Mouse (Mus musculus): ENCODE measurements at regions not wholly inside any gene's neighbourhood (a gene's known extent, or its start where the extent isn't known, plus 50 kb on each side); places are given as distances from the start of the nearest gene placed in this dataset.

GRCm38 (mm10) chr8:9051699-9052098, 361.4 kb upstream of the Arglu1 start:
- peak overlapping the region; percentile 2 for H3K4me2 ChIP-seq (ENCODE audit: low read depth)
- no peaks in the 10 kb centered on the region for H3K27me3 ChIP-seq (ENCODE audit: control insufficient read depth, insufficient read depth, insufficient read length)
- H3K4me3 ChIP-seq = no peak overlapping the region
- TF ChIP-seq E2F4 (IDR thresholded peaks at IDR 0.05; ENCODE audit: insufficient read depth) (no peak), CEBPB (IDR thresholded peaks at IDR 0.05; ENCODE audit: insufficient read depth, poor library complexity, severe bottlenecking) (no peak), POLR2AphosphoS2 (IDR thresholded peaks at IDR 0.05; ENCODE audit: insufficient read length, low read depth) (no peak), MYOG (IDR thresholded peaks at IDR 0.05; ENCODE audit: control insufficient read depth in 1 of 3, insufficient read depth in 1 of 3, insufficient read length in 2 of 3, low read depth in 2 of 3) (peak in 2 of 3 experiments; percentile 50 to 71), MAX (IDR thresholded peaks at IDR 0.05; ENCODE audit: low read depth) (no peak), USF1 (IDR thresholded peaks at IDR 0.05; ENCODE audit: low read depth) (no peak), POLR2A (IDR thresholded peaks at IDR 0.05; ENCODE audit: insufficient read length, low read depth) (no peak), TCF3 (IDR thresholded peaks at IDR 0.05; ENCODE audit: insufficient read length, low read depth) (peak; percentile 34), TCF12 (IDR thresholded peaks at IDR 0.05; ENCODE audit: insufficient read depth, poor library complexity, severe bottlenecking) (no peak), REST (IDR thresholded peaks at IDR 0.05; ENCODE audit: insufficient read depth, insufficient read length) (no peak), SRF (IDR thresholded peaks at IDR 0.05; ENCODE audit: control insufficient read depth, insufficient read length, low read depth) (no peak), MYOD1 (IDR thresholded peaks at IDR 0.05; ENCODE audit: control insufficient read depth in 1 of 3, insufficient read length in 2 of 3, low read depth in 2 of 3) (peak in 1 of 3 experiments; percentile 72)
- no peaks in the 10 kb centered on the region for H3K36me3 ChIP-seq (ENCODE audit: control insufficient read depth, insufficient read depth)
- H3K79me2 ChIP-seq (ENCODE audit: control insufficient read depth, insufficient read depth) = no peaks in the 10 kb centered on the region
- no peak overlapping the region for H3ac ChIP-seq (ENCODE audit: control insufficient read depth, insufficient read length)

GRCm38 (mm10) chr8:9050740-9051475, 360.6 kb upstream of the Arglu1 start:
- Histone ChIP-seq H3K27me3 (ENCODE audit: control insufficient read depth, insufficient read depth, insufficient read length) (no peaks in the 10 kb centered on the region), H3K79me2 (ENCODE audit: control insufficient read depth, insufficient read depth) (no peaks in the 10 kb centered on the region), H3ac (ENCODE audit: control insufficient read depth, insufficient read length) (no peak overlapping the region), H3K4me2 (ENCODE audit: low read depth) (no peak overlapping the region), H3K36me3 (ENCODE audit: control insufficient read depth, insufficient read depth) (no peaks in the 10 kb centered on the region), H3K4me3 (no peak overlapping the region)
- no peak for TF ChIP-seq CEBPB (IDR thresholded peaks at IDR 0.05; ENCODE audit: insufficient read depth, poor library complexity, severe bottlenecking)
- TF ChIP-seq MYOG (IDR thresholded peaks at IDR 0.05; ENCODE audit: control insufficient read depth in 1 of 3, insufficient read depth in 1 of 3, insufficient read length in 2 of 3, low read depth in 2 of 3) = no peak
- no peak for TF ChIP-seq MAX (IDR thresholded peaks at IDR 0.05; ENCODE audit: low read depth)
- no peak for TF ChIP-seq TCF3 (IDR thresholded peaks at IDR 0.05; ENCODE audit: insufficient read length, low read depth)
- no peak for TF ChIP-seq REST (IDR thresholded peaks at IDR 0.05; ENCODE audit: insufficient read depth, insufficient read length)
- no peak for TF ChIP-seq TCF12 (IDR thresholded peaks at IDR 0.05; ENCODE audit: insufficient read depth, poor library complexity, severe bottlenecking)
- no peak for TF ChIP-seq MYOD1 (IDR thresholded peaks at IDR 0.05; ENCODE audit: control insufficient read depth in 1 of 3, insufficient read length in 2 of 3, low read depth in 2 of 3)

GRCm38 (mm10) chr8:9048116-9048515, 357.8 kb upstream of the Arglu1 start:
- no peaks in the 10 kb centered on the region for H3K27me3 ChIP-seq (ENCODE audit: control insufficient read depth, insufficient read depth, insufficient read length)
- no peak overlapping the region for H3K4me2 ChIP-seq (ENCODE audit: low read depth)
- no peaks in the 10 kb centered on the region for H3K36me3 ChIP-seq (ENCODE audit: control insufficient read depth, insufficient read depth)
- TF ChIP-seq SRF (IDR thresholded peaks at IDR 0.05; ENCODE audit: control insufficient read depth, insufficient read length, low read depth) (no peak), TCF3 (IDR thresholded peaks at IDR 0.05; ENCODE audit: insufficient read length, low read depth) (no peak), E2F4 (IDR thresholded peaks at IDR 0.05; ENCODE audit: insufficient read depth) (no peak), MYOD1 (IDR thresholded peaks at IDR 0.05; ENCODE audit: control insufficient read depth in 1 of 3, insufficient read length in 2 of 3, low read depth in 2 of 3) (no peak), POLR2AphosphoS2 (IDR thresholded peaks at IDR 0.05; ENCODE audit: insufficient read length, low read depth) (no peak), MAX (IDR thresholded peaks at IDR 0.05; ENCODE audit: low read depth) (no peak), POLR2A (IDR thresholded peaks at IDR 0.05; ENCODE audit: insufficient read length, low read depth) (no peak), CEBPB (IDR thresholded peaks at IDR 0.05; ENCODE audit: insufficient read depth, poor library complexity, severe bottlenecking) (no peak), MYOG (IDR thresholded peaks at IDR 0.05; ENCODE audit: control insufficient read depth in 1 of 3, insufficient read depth in 1 of 3, insufficient read length in 2 of 3, low read depth in 2 of 3) (no peak), TCF12 (IDR thresholded peaks at IDR 0.05; ENCODE audit: insufficient read depth, poor library complexity, severe bottlenecking) (no peak), USF1 (IDR thresholded peaks at IDR 0.05; ENCODE audit: low read depth) (no peak), REST (IDR thresholded peaks at IDR 0.05; ENCODE audit: insufficient read depth, insufficient read length) (no peak)
- H3ac ChIP-seq (ENCODE audit: control insufficient read depth, insufficient read length) = no peak overlapping the region
- H3K4me3 ChIP-seq = no peak overlapping the region
- no peaks in the 10 kb centered on the region for H3K79me2 ChIP-seq (ENCODE audit: control insufficient read depth, insufficient read depth)

GRCm38 (mm10) chr8:9042835-9043792, 352.8 kb upstream of the Arglu1 start:
- Histone ChIP-seq H3K27me3 (ENCODE audit: control insufficient read depth, insufficient read depth, insufficient read length) (no peaks in the 10 kb centered on the region), H3K79me2 (ENCODE audit: control insufficient read depth, insufficient read depth) (no peaks in the 10 kb centered on the region), H3K4me3 (no peak overlapping the region), H3K36me3 (ENCODE audit: control insufficient read depth, insufficient read depth) (no peaks in the 10 kb centered on the region), H3K4me2 (ENCODE audit: low read depth) (no peak overlapping the region), H3ac (ENCODE audit: control insufficient read depth, insufficient read length) (no peak overlapping the region)
- TF ChIP-seq TCF12 (IDR thresholded peaks at IDR 0.05; ENCODE audit: insufficient read depth, poor library complexity, severe bottlenecking) = no peak
- TF ChIP-seq CEBPB (IDR thresholded peaks at IDR 0.05; ENCODE audit: insufficient read depth, poor library complexity, severe bottlenecking) = no peak
